Mouse (Mus musculus) retina, adult 2 months (tissue): ENCODE results near the gene Shroom3.

Experiments
- DNase-seq: peaks from one replicate; pipeline ENCODE4 v3.0.0-alpha.2; 2012; ENCODE audit warnings: low read depth, low spot score

Gene Shroom3

DNA sequence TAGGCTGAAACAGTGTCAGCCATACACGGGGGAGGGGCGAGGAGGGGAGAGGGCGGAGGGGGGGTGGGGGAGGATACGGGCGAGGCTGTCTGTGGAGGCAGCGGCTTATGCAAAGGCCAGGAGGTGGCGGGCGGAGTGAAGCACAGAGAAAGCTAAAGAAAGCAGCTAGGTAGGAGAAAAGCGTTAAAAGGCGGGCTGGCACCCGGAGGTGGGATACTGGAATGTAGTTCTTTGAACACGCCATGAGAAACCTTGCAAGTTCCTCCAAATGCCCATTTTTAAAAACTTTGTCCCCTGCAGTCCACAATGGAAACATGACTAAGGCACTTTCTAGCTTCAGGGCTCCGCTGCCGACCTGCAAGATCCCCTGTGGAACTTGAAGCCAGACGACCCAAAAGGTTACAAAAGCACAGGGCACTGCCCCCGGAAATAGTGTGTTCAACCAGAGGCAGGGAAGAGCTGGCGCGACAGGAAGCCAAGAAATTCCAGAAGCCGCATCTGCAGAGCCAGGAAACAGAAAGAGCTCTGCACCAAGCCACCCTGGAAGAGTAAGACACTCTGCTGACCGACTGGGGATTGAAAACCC lies 322.1 kb downstream of the Shroom3 start:
- no peak for DNase-seq

DNA sequence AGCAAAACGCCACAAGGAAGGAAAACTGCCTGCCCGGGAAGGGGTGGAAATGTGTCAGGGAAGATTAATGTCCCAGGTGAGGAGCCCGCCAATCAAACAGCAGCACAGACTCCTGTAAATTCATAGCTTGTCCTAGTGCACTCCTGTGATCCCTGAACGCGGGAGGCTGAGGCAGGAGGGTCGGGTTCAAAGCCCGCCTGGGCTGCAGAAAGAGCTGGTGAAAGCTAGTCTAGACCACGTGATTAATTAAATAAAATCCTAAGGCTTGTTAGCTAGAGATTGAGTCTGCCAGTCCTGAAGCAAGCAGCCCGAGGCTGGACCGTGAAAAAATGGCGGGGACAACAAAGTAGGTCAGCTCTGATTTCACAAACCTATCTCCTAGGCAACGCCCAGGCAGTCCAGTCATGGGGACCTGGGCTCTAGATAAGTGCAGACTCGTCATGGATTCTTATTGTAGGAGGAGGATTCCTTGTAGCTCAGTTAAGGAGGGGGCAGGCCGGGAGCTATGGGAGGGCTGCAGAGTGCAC lies 322.6 kb downstream of the Shroom3 start:
- DNase-seq: no peak

DNA sequence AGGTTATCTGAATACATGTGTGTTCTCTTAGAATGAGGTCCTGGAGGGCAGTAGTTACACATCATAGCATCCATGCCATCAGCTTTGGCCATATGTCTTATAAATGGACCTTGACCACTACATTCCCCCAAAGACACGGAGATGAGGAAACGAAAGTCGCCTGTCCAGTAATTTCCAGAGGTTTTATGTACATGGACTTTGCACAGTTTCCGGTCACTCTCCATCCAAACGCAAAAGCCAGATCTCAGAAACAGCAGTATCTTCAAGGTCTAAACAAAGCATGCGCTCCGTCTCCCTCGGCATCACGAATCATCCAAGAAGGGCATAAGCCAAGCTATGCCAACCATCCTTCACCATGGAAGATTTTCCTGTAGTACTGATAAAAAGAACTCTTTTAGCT lies 325.0 kb downstream of the Shroom3 start:
- no peak for DNase-seq
